Mouse (Mus musculus) hindbrain, embryonic 14.5 days (tissue): ENCODE measurements around the gene Gdap2. TPM values are rescaled to one million over a fixed set of nuclear protein-coding genes. Genes with fewer than 3 reads are reported as not detected.

Experiments
- ATAC-seq: fragments of 200-750 bp; cut with Nextera tagmentation; 2 replicates; pipeline ENCODE4 v1.8.0; 2017; ENCODE audit warnings: moderate number of reproducible peaks, mild to moderate bottlenecking, moderate TSS enrichment, moderate library complexity; ENCODE audit not compliant: low FRiP score
- DNase-seq: peaks from one replicate; pipeline ENCODE4 v3.0.0-alpha.2; 2015; ENCODE audit warnings: low spot score
- H3K27ac ChIP-seq: fragments of 300-500 bp; sonication (generic); 2 replicates; pipeline ENCODE4 v1.5.1; 2014; ENCODE audit warnings: mild to moderate bottlenecking, moderate library complexity
- H3K27me3 ChIP-seq: fragments of 300-500 bp; sonication (generic); 2 replicates; pipeline ENCODE4 v1.6.1; 2014; ENCODE audit warnings: mild to moderate bottlenecking, low read length, mixed read lengths; ENCODE audit not compliant: control insufficient read depth, insufficient read depth
- H3K36me3 ChIP-seq: fragments of 300-500 bp; sonication (generic); replicated peaks from 2 replicates; pipeline ENCODE4 v1.6.1; 2014; ENCODE audit not compliant: control insufficient read depth, insufficient read depth
- H3K4me1 ChIP-seq: fragments of 300-500 bp; sonication (generic); replicated peaks from 2 replicates; pipeline ENCODE4 v1.6.1; 2014; ENCODE audit warnings: antibody characterized with exemption, low read length, mixed read lengths; ENCODE audit not compliant: control insufficient read depth, insufficient read depth
- H3K4me2 ChIP-seq: fragments of 300-500 bp; sonication (generic); replicated peaks from 2 replicates; pipeline ENCODE4 v1.6.1; 2014; ENCODE audit warnings: mild to moderate bottlenecking, moderate library complexity
- H3K4me3 ChIP-seq: fragments of 300-500 bp; sonication (generic); replicated peaks from 2 replicates; pipeline ENCODE4 v1.5.1; 2014; ENCODE audit warnings: mild to moderate bottlenecking, low read length
- H3K9ac ChIP-seq: fragments of 300-500 bp; sonication (generic); 2 replicates; pipeline ENCODE4 v1.6.1; 2014
- H3K9me3 ChIP-seq: fragments of 300-500 bp; sonication (generic); 2 replicates; pipeline ENCODE4 v1.6.1; 2016; ENCODE audit warnings: low read length; ENCODE audit not compliant: control insufficient read depth
- WGBS: fragments of 180-500 bp; shearing (Covaris S2); extraction: QIAGEN DNeasy Blood & Tissue Kit; methylation state at CpG from one replicate; pipeline ENCODE4 v1.1.7; 2014; 5-methylcytosine and 5-hydroxymethylcytosine counted together
- polyA plus RNA-seq: library from polyadenylated mRNA; unstranded; fragments of >200 nt; fragmentation: Nextera tagmentation; extraction: Ambion mirVana; gene quantifications from 2 replicates; pipeline ENCODE4 v1.2.1, GENCODE M21; 2014

Gdap2 gene
- 38.2 and 41.8 TPM in 2 replicates for polyA plus RNA-seq

DNA sequence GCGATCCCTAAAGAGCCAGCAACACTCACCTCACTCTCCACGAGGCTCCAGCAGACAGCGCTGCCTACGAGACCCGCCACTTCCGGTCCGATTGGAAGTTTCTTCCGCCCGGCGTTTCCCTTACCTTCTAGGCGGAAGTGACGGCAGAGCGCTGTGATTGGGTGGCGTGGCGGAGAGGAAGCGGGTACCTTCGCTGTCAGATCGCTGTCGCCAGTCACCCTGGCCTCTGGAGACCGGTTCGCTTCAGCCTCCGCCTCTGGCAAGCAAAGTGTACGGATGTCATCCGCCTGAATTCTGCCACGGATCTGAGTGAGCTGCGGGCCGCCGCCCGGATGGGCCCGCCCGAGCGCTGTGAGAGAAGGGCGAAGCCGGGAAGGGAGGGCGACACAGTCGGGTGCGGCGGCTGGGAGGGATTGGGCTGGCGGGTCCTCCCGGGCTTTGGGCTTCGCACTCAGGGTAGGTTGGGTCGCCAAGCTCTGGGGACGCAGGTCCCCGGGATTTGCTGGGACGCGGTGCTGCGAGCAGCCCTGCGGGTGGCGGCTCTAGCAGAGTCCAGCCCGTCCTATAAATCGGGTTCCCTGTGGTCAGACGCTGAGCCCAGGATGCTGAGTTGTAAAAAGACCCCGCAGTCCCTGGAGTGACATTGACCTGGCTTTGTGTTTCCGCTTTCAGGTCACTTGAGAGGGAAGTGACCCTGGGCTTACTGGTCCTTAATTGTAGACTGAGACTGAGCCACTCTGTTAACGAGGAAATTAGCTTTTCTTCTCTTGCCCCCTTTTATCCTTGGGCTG is at the start of gene Gdap2, which contains the start of gene Wdr3:
Gdap2 (plus strand) TSS at position 67 of the 791 bp plus-strand sequence.
Wdr3 (minus strand) TSS at position 93 of the 791 bp plus-strand sequence.
- Histone ChIP-seq H3K27ac (peak within 1 kb of the TSS; percentile 89), H3K4me2 (peak within 1 kb of the TSS; percentile 60), H3K9ac (peak within 1 kb of the TSS; percentile 80), H3K4me1 (peaks cover 16% of the 10 kb centered on the region), H3K36me3 (peaks cover 25% of the 10 kb centered on the region), H3K4me3 (peak within 1 kb of the TSS; percentile 82), H3K27me3 (no peaks in the 10 kb centered on the region), H3K9me3 (no peaks in the 10 kb centered on the region)
- WGBS = under 1% methylated on average over 54 of the region's 55 CpGs
- peak; percentile 99 for DNase-seq
- ATAC-seq = peak; percentile 100

DNA sequence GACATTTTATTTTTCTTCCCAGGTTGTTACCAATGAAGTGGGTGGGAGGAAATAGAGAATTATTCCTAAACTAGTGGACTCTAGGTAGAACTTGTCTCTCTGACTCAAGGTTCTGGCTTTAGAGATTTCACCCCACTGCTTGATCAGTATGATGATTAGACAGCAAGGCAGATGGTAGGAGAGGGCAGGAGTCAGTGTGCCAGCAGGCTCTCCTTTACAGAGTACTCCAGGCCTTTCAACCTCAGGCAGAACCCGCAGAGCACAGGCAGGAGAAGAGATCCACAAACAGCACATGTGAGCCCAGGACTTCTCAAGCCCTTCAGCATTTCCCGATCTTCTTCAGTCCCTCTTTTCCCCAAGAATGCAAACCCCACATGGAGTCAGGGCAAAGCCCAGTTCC is 43.5 kb upstream of the Gdap2 start:
- Histone ChIP-seq H3K27me3 (no peaks in the 10 kb centered on the region), H3K9me3 (no peaks in the 10 kb centered on the region), H3K9ac (no peak overlapping the region), H3K36me3 (no peaks in the 10 kb centered on the region), H3K4me2 (no peak overlapping the region), H3K4me3 (no peak overlapping the region), H3K4me1 (no peaks in the 10 kb centered on the region), H3K27ac (no peak overlapping the region)
- DNase-seq (no peak), ATAC-seq (no peak)
- WGBS = 73% methylated on average over 2 of the region's 2 CpGs

DNA sequence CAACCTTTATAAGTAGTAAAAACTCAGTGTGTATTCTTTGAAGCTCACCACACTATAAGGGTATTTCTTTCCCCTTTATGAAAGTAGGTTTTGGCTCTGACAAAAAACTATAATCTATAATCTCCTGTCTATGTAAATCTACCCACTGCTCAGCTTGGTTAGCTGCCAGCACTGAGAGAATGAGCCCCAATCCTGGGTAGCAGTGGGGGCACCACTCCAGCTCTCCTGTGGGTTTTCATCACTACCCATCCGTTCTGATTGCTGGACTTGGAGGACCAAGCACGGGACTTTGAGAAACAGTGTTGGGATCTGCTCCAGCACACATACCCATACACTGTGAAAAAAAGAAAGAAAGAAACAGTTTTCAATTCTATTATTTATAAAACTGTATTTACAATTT is 40.2 kb upstream of the Gdap2 start:
- H3K9me3 ChIP-seq = no peaks in the 10 kb centered on the region
- H3K9ac ChIP-seq = no peak overlapping the region
- ATAC-seq (no peak), DNase-seq (no peak)
- no peak overlapping the region for H3K4me2 ChIP-seq
- no peaks in the 10 kb centered on the region for H3K36me3 ChIP-seq
- H3K4me1 ChIP-seq = no peaks in the 10 kb centered on the region
- WGBS = 67% methylated on average over 2 of the region's 2 CpGs
- H3K27ac ChIP-seq = no peak overlapping the region
- H3K27me3 ChIP-seq = no peaks in the 10 kb centered on the region
- no peak overlapping the region for H3K4me3 ChIP-seq

DNA sequence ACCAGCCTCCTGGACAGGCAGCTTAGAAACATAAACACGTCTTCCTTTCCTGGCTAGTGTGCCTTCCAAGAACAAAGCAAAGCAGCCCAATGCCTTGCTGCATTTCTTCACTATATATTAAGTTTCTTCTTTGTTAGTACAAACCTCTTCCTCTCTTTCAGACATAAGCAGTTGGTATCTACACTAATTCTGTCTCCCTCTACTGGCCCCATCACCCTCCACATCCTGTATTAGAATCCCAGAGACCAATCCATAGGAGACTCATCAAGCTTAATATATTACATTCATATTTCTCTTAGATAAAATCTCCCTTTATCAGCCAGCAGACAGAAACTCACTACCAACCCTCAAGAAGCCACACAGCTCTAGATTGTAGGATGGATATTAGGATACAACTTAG is 39.7 kb upstream of the Gdap2 start:
- ATAC-seq (no peak), DNase-seq (no peak)
- H3K27me3 ChIP-seq = no peaks in the 10 kb centered on the region
- H3K4me1 ChIP-seq = no peaks in the 10 kb centered on the region
- no peak overlapping the region for H3K4me3 ChIP-seq
- H3K4me2 ChIP-seq = no peak overlapping the region
- H3K9ac ChIP-seq = no peak overlapping the region
- no peaks in the 10 kb centered on the region for H3K9me3 ChIP-seq
- no peak overlapping the region for H3K27ac ChIP-seq
- WGBS = 69% methylated on average over 1 of the region's 1 CpGs
- no peaks in the 10 kb centered on the region for H3K36me3 ChIP-seq

DNA sequence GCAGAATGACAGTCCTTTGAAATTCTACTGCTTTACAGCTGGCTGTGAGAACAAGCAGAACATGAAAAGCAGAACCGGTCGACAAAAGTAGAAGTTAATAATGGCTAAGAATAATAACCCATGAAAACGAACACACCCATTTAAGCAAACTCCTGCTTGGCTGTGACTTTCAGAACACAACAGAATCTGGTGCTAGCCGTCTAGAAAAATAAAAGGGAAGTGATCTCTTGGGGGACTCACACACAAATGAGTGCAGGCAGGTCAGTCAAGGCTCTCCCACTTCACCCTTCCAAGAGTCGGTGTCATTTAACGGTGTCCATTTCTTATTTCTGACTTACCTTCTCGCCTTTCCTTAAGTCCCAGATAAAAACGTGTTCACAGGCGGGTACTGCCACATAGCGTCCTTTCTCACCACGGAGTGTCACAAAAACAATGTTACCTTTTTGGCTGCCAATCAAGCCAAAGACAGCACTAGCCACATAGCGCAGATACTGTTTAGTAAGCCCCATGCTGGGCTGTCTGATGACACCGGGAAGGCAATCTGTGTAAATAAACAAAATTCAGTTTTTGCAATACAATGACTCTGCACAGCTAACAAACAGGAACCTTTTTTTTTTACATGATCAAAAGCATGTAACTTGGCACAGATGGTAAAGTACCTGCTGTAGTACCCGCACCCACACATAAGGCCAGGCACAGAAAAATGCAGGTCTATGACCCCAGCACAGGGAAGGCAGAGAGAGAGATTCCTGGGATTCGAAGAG is 1.3 kb upstream of the Gdap2 start:
- ATAC-seq = no peak
- DNase-seq = no peak
- peaks cover 16% of the 10 kb centered on the region for H3K4me1 ChIP-seq

DNA sequence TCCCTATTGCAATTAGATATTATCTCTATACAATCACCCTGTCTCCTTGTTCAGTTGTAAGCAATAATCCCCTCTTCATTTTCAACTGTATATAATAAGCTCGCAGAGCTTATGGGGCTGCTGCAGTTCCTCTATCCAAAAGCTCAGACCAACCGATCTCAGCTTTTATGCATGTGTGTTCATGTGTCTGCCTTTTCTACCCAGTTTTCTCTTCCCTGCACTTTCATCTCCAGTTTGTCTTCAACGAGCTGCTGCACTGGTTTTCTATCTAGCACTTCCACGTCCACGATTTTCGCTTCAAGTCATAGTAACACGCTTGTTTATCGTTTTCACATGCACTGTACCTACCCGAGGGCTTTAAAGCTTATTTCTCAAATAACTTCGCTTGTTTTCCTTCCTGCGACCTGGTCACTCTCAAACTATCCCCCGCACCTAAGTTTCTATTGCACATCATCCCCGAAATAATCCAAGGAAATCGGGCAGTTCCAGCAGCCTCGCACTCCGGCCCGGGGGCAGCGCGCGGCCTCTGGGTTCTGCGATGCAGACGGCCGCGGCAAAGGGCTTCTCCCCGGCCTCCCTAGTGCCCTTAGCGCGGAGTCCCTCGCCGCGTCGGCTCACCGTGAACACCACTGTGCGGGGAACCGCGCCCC is 391 bp upstream of the Gdap2 start:
- H3K9me3 ChIP-seq = no peaks in the 10 kb centered on the region
- peak overlapping the region; percentile 82 for H3K4me3 ChIP-seq
- H3K27ac ChIP-seq = no peak overlapping the region; the same call in 1 of the 2 replicates
- ATAC-seq (no peak), DNase-seq (peak; percentile 24)
- peak overlapping the region; percentile 80 for H3K9ac ChIP-seq
- H3K36me3 ChIP-seq = peaks cover 32% of the 10 kb centered on the region
- H3K4me2 ChIP-seq = peak overlapping the region; percentile 60
- 2% methylated on average over 33 of the region's 35 CpGs for WGBS
- peaks cover 16% of the 10 kb centered on the region for H3K4me1 ChIP-seq
- H3K27me3 ChIP-seq = no peaks in the 10 kb centered on the region

More for the DNA sequence above, 1.3 kb upstream of the Gdap2 start:
- H3K9ac ChIP-seq = 0 out of 2 replicates have a peak overlapping the region, but pooled peaks have one; percentile 80
- H3K27ac ChIP-seq = no peak overlapping the region
- peaks cover 42% of the 10 kb centered on the region for H3K36me3 ChIP-seq
- peak overlapping the region; percentile 82 for H3K4me3 ChIP-seq
- H3K9me3 ChIP-seq = no peaks in the 10 kb centered on the region
- WGBS = 87% methylated on average over 15 of the region's 15 CpGs
- H3K27me3 ChIP-seq = no peaks in the 10 kb centered on the region
- peak overlapping the region; percentile 60 for H3K4me2 ChIP-seq

DNA sequence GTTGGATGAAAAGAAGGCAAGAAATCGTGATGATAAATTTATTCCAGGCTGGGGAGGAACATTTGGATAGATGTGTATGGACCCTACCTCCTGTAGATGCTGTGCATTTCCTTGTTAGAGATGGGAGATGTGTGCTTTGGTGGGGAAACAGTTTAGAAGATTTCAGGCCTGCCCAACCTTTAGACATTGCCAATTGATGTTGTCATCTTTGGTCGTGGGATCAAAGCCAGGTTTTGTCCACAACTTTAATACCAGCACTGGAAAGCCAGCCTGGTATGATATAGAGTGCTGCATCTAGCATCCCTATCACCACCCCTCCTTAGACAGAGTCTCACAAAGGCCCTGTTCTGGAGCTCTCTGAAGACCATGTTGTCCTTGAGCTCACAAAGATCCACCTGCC is 1.4 kb downstream of the Gdap2 start:
- Histone ChIP-seq H3K27me3 (no peaks in the 10 kb centered on the region), H3K4me2 (no peak overlapping the region; the same call in 1 of the 2 replicates), H3K27ac (no peak overlapping the region), H3K9ac (no peak overlapping the region), H3K4me3 (peak overlapping the region; percentile 82; the same call in 1 of the 2 replicates), H3K36me3 (peaks cover 24% of the 10 kb centered on the region), H3K9me3 (no peaks in the 10 kb centered on the region), H3K4me1 (peaks cover 16% of the 10 kb centered on the region)
- DNase-seq (no peak), ATAC-seq (no peak)
- 77% methylated on average over 2 of the region's 2 CpGs for WGBS

DNA sequence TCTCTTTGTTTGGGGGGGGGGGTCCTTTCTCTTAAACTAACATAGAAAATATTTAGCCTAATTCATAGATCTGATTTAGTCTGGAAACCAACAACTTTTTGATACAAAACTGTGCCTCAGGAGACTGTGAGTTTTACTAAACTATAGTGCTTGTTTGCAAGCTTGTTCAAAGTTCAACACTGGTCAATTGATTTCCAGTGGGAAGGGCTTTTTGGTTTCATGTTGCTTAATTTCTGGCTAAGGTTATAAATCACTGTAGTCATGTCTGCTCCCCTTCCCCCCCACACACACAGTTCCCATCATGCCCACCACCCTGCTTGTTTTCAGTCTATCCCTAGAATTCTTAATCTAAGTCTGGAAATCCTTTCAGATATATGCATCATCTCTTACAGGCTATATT is 2.8 kb downstream of the Gdap2 start:
- Histone ChIP-seq H3K4me1 (peaks cover 16% of the 10 kb centered on the region), H3K36me3 (peaks cover 19% of the 10 kb centered on the region), H3K27ac (no peak overlapping the region), H3K9ac (no peak overlapping the region), H3K27me3 (no peaks in the 10 kb centered on the region), H3K9me3 (no peaks in the 10 kb centered on the region), H3K4me2 (no peak overlapping the region), H3K4me3 (no peak overlapping the region)
- DNase-seq = no peak
- ATAC-seq = no peak

DNA sequence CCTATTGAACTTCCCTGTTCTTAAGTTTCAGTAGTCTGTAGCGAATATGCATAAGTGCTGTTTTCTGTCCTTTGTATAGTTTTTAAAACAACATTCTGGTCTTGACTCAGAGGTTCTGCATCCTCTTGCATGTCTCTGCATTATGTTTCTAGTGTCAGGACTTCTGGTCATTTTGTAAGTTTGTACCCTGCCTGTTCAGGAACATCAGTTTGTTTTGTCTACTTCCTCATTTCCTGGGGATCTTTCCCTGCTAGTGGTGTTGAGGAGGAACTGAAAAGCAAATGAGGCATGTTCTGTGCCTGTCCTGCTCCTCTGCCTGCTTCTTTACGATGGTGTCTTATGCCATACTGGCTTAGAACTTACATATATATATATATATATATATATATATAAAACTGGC is 13.8 kb downstream of the Gdap2 start:
- WGBS = 89% methylated on average over 2 of the region's 2 CpGs
- Histone ChIP-seq H3K9me3 (no peaks in the 10 kb centered on the region), H3K36me3 (peaks cover 96% of the 10 kb centered on the region), H3K4me2 (no peak overlapping the region), H3K4me1 (no peaks in the 10 kb centered on the region), H3K9ac (no peak overlapping the region), H3K27ac (no peak overlapping the region), H3K4me3 (no peak overlapping the region), H3K27me3 (no peaks in the 10 kb centered on the region)
- ATAC-seq (no peak), DNase-seq (no peak)
